Mouse (Mus musculus): ENCODE data around the gene Olfr1357.

The Olfr1357 gene

DNA sequence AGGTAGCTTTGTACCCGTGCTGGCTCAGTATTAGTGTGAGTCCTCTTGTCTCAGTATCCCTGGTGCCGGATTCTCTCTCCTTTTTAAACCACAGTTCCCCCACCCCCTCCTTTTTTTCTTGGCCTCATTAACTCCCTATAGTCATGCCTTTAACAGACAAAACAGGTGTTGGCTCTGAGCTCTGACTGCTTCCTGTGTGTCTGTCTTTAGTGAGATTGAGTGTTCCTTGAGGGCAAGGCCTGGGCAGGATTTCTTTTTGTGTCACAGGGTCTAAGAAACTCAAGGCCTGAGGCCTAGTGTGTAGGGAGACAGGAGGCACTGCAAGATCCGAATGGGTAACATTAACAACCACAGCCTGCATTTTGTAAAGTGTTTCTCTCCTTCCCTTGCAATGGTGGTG lies 39.7 kb downstream of the Olfr1357 start:
- no peak for DNase-seq (ENCODE audit: low spot score)

DNA sequence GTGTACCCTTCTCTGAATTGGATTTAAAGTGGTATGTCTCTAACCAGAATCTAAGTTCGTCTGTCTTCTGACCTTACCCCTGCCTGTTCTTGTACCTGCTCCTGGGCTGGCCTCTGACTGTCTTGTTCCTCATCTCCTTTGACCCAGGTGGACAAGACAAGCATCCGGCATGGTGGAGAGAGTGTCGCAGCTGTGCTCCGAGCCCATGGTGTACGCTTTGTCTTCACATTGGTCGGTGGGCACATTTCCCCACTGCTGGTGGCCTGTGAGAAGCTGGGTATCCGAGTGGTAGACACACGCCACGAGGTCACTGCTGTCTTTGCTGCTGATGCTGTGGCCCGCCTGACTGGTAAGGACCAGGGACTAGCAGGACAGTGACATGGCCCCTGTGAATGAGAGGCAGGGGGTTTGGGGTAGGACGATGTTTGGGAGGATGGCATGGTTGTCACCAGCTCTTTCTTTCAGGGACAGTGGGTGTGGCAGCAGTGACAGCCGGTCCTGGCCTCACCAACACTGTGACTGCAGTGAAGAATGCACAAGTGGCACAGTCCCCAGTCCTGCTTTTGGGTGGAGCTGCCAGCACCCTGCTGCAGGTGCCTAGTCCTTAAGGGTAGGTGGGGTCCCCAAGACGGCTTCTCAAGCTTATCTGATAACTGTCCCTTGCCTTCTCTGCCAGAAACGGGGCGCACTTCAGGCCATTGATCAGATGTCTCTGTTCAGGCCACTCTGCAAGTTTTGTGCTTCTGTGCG lies 41.3 kb downstream of the Olfr1357 start:
- no peak for DNase-seq (ENCODE audit: low spot score)

DNA sequence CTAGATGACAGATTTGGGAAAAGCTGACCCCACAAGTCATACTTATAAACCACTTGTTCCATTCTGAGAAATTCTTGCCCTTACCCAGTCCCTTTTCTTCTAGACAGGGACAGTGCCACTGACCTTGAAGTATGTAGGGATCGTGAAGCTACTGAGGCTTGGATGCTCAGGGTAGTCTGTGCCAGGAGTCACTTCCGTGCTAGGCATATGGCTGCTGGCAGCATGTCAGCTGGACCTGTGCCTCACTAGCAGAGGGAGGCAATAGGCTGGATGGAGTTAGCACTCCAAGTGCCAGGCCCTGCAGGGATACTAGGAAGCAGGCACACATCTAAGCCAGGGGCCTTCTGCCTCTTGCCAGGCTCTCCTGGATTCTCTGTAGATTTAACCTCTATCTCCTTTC lies 42.2 kb downstream of the Olfr1357 start:
- DNase-seq (ENCODE audit: low spot score) = peak; percentile 14

DNA sequence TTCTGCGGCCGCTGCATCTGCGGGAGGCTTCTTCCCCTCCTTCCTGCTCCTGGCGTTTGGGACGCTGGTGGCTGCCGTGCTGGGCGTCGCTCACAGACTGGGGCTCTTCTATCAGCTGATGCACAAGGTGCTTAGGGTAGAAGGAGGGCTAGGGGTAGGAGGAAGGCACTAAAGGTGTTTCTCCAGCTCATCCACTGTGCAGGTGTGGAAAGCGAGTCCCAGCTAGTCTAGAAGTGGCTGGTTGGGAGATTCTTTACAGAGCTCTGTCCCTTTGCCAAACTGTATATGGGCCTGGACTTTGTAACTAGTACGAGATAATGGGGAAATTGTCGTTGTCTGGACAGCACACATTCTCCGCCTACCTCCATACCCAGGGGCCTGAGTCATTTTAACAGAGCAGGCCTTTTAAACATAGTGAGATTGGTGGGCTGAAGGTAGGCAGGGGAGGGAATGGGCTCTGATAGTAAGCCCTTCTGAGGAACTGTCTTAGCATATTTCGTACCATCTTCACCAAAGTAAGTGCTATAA lies 42.7 kb downstream of the Olfr1357 start:
- no peak for DNase-seq (ENCODE audit: low spot score)

DNA sequence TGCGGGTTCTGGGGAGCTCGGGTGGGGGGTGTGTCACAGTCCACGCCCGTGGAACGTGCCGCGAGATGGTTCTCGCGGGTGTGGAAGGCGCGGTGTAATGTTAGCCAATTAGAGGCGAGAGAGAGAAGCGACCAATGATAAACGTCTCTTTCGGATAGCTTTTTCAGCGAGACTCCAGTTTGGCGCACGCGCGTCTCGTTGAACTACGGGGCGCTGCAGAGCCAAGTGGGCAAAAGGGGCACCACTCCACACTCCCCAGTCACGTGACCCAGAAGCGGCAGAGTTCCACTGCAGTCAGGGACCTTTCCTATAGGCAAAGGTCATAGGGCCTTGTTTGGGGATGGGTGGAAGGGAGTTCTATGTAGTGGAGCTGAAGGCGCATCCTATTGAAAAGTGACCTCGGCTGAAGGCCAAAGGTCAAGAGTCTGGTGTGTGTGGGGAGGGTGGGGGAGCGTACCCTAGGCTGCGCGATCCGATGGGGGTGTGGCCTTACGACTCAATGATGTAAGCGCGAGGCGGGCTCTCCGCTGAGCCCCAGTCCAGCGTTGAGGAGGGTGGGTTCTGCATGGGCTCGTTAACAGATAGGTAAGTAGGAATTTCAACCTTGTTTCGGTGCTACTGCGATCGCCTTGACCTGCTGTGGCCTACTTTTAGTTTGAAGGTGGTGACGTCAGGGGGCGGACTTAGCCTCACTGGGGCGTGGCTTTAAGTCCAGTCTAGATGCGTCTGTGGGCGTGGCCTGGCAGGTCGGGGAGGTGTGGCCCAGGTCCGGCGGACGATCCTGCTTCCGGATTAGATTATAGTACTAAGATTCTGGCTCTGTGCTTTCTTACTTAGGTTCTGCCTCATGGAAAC lies 43.4 kb downstream of the Olfr1357 start, which contains the start of gene Ilvbl:
TSS of gene Ilvbl (plus strand) at position 97 of the 855 bp plus-strand sequence.
- DNase-seq (ENCODE audit: low spot score) = peak; percentile 96

DNA sequence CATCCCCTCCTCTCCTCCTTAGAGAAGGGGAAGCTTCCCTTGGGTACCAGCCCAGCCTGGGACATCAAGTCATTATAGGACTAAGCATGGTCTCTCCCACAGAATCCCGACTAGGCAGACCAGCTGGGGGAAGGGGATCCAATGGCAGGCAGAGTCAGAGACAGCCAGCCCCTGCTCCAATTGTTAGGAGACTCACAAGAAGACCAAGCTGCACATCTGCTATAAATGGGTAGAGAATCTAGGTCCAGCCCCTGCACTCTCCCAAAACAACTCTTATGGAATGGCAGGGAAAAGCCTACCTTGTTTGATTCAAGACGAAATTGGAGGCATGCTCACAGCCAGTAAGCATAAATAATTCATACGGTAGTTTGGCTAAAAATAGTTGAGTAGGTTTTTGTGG lies 44.6 kb downstream of the Olfr1357 start:
- DNase-seq (ENCODE audit: low spot score) = no peak

DNA sequence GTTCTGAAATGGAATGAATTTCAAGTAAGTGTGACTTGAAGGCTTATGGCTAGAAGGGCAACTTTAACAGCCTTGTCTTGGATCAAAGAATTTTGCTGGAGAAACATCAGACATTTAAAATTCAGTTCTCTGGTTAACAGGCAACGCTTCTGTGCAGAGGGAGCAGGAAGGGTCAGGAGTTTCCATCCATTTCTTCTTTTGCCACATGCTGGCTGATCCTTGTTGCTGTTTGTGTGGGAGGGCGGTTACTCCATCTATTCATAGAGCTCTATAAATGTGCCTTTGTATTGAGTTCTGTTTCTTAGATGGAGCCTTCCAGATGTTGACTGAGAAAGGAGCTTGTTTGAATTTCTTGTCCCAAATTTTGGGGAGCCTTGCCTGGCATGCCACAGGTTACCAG lies 47.0 kb downstream of the Olfr1357 start:
- DNase-seq (ENCODE audit: low spot score) = no peak

DNA sequence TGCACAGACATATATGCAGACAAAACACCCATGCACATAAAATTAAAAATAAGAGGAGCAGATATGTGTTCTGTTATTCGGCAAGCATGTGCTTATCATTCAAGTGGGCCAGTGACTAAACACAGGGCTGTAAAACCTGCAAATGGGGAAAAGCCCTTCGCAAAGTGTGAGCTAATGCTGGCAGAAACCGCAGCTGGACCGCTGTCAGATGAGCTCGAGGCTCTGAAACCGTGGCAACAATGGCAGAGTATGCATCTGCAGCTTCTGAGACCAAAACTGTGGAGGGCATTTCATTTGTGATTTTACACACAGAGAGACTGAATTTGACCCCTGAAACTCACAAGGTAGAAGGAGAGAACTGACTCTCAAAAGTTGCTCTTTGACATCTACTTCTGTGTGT lies 47.5 kb downstream of the Olfr1357 start:
- DNase-seq (ENCODE audit: low spot score) = no peak

DNA sequence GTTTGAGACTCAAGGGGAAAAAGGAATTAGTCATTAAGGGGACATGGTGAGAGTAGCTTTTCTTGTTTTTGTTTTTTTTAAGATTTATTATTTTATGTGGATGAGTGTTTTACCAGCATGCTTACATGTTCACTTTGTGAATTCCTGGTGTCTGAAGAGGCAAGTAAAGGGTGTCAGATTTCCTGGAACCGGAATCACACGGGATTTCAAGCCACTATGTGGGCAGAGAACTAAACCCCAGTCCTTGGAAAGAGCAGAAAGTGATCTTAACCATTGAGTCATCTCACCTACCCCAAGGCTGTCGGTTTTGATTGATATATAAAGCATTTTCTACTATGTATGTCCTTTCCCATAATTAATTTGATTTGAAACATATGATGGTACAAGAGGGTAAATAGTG lies 48.2 kb downstream of the Olfr1357 start:
- no peak for DNase-seq (ENCODE audit: low spot score)

DNA sequence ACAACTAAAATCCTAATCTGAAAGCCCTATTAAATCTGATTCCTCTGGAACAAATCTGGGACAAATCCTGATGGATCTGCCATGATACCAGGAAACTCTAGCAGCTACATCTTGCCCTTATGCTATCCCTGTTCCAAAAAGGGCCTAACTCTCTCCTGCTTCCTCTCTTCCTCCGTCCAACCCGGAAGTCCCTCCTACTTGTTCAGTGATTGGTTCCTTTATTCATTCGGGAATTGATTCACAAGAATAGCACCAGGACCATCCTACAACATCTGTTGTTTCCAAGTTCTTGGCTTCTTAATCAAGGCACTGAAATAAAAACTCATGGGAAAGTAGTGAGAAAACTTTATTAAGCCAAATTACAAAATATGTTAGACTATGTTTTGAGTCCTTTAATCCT lies 48.7 kb downstream of the Olfr1357 start:
- DNase-seq (ENCODE audit: low spot score) = no peak

DNA sequence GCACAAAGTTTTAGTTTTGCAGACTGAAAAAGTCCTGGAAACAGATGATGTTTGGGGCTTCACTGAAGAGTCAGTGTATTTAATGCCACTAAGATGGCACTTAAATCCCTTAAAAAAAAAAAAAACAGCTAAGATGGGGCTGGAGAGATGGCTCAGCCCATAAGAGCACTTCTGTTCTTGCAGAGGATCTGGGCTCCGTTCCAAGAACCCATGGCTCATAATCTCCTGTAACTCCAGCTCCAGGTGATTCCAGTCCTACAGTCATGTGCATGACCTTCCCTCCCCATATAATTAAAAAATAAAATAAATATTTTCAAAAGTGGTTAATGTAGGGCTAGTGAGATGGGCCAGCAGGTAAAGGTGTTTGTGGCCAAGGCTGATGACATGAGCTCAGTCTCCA lies 52.8 kb downstream of the Olfr1357 start:
- no peak for DNase-seq (ENCODE audit: low spot score)

Measured in c-Kit-positive CD71-positive TER-119-positive erythroid progenitor cells, embryonic 14.5 days (primary cell).